Mouse (Mus musculus) stomach, embryonic 16.5 days (tissue): ENCODE results near the gene Twnk. TPM values are rescaled to one million over a fixed set of nuclear protein-coding genes. Genes with fewer than 3 reads are reported as not detected.
A peak's percentile ranks its signal among the peaks of the same experiment; 100 is the strongest.

ENCODE experiments used
- ATAC-seq: fragments of 200-750 bp; cut with Nextera tagmentation; 2 replicates; pipeline ENCODE4 v1.8.0; 2017; ENCODE audit warnings: moderate number of reproducible peaks, moderate TSS enrichment; ENCODE audit not compliant: insufficient read depth, low FRiP score
- H3K27ac ChIP-seq: fragments of 300-500 bp; sonication (generic); 2 replicates; pipeline ENCODE4 v1.5.1; 2014; ENCODE audit warnings: low read length
- H3K27me3 ChIP-seq: fragments of 300-500 bp; sonication (generic); 2 replicates; pipeline ENCODE4 v1.6.1; 2014; ENCODE audit warnings: low read length, control low read depth, mixed read lengths; ENCODE audit not compliant: control insufficient read depth, insufficient read depth
- H3K36me3 ChIP-seq: fragments of 300-500 bp; sonication (generic); 2 replicates; pipeline ENCODE4 v1.6.1; 2014; ENCODE audit warnings: low read length; ENCODE audit not compliant: control insufficient read depth, insufficient read depth
- H3K4me1 ChIP-seq: fragments of 300-500 bp; sonication (generic); 2 replicates; pipeline ENCODE4 v1.6.1; 2014; ENCODE audit warnings: low read length, control low read depth, mixed read lengths; ENCODE audit not compliant: control insufficient read depth, insufficient read depth
- H3K4me2 ChIP-seq: fragments of 300-500 bp; sonication (generic); 2 replicates; pipeline ENCODE4 v1.6.1; 2014; ENCODE audit warnings: low read depth, low read length, mixed read lengths
- H3K4me3 ChIP-seq: fragments of 300-500 bp; sonication (generic); replicated peaks from 2 replicates; pipeline ENCODE4 v1.5.1; 2014; ENCODE audit warnings: mild to moderate bottlenecking, low read length
- H3K9ac ChIP-seq: fragments of 300-500 bp; sonication (generic); 2 replicates; pipeline ENCODE4 v1.6.1; 2014; ENCODE audit warnings: low read length
- H3K9me3 ChIP-seq: fragments of 300-500 bp; sonication (generic); replicated peaks from 2 replicates; pipeline ENCODE4 v1.6.1; 2016; ENCODE audit warnings: low read length, control low read depth; ENCODE audit not compliant: control insufficient read depth
- WGBS: fragments of 180-500 bp; shearing (Covaris S2); extraction: QIAGEN DNeasy Blood & Tissue Kit; methylation state at CpG from one replicate; pipeline ENCODE4 v1.1.7; 2014; 5-methylcytosine and 5-hydroxymethylcytosine counted together
- polyA plus RNA-seq: library from polyadenylated mRNA; unstranded; fragments of >200 nt; fragmentation: Nextera tagmentation; extraction: Ambion mirVana; gene quantifications from 2 replicates; pipeline ENCODE4 v1.2.1, GENCODE M21; 2015

Twnk gene
- polyA plus RNA-seq, 1 experiment from 2014 or later: 17.2 TPM

DNA sequence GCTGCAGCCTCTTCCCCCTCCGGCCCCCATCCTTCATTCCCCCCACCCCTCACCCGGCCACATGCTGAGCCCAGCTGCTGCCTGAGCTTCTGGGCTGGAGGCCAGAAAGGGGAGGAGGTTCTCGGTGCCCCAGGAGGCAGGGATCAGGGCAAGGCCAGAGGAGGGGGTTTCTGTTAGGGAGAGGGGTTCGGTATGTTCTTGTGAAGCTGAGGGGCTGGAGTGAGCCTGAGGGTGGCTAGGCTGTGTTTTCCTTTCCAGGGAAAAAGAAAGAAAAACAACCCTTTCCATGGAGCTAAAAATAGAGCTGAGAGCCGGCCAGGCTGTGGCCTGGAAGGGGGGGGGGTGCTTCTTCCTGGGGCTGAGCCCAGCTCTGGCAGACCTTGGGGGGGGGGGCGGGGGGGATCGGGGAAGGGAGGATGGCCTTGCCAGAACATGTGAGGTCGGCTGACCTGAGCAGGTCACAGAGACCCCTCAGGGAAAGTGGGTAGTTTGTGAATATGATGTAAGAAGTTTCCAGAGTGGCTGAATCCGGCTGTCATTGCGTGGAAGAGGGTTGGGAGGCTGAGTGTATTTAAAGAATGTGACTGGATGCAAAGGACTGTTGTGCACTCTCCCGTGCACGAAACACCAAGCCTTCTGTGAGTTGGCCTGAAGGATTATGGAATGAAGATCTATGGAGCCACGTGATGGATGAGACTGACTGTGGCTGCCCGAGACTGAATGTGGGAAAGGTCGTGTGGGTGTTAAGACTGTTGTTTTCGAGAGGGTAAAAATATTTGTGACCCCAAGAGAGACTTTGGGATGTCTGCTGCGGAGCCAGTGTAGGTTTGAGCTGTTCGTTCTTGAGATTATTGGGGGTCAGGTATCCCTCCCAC lies 11.1 kb downstream of the Twnk start:
- no peaks in the 10 kb centered on the region for H3K27me3 ChIP-seq
- H3K4me3 ChIP-seq: peak overlapping the region; percentile 55
- peak overlapping the region; percentile 99 for H3K27ac ChIP-seq
- H3K4me1 ChIP-seq: peaks cover 55% of the 10 kb centered on the region
- ATAC-seq: peak; percentile 36
- 0 out of 2 replicates have a peak, but pooled peaks cover under 1% of the 10 kb centered on the region for H3K36me3 ChIP-seq
- peak overlapping the region; percentile 81 for H3K9ac ChIP-seq
- peak overlapping the region; percentile 94 for H3K4me2 ChIP-seq
- H3K9me3 ChIP-seq: no peaks in the 10 kb centered on the region
- WGBS: under 1% methylated on average over 17 of the region's 18 CpGs

DNA sequence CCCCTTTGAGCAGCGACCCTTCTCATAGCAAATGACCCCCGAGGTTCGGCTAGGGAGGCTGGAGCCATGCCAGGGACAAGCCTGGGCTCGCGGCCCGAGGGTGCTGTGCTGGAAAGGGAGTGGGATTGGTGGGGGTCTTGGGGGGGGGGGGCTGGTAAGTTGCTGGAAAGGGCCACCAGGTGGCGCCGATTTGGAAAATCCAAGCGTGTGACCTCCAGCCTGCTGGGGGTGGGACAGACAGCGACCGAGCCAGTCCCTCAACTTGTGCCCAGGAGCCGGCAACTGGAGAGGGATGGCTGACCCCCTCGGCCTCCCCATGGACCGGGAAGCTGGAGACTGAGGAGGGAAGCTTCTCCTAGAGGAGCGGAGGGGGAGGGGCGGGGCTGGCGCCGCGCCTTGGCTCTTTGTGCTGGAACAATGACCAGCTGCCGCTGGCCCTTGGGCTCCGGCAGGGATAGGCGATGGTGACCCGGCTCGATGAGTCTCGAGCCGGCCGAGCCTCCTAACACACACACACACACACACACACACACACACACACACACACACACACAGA lies 11.8 kb downstream of the Twnk start:
- peaks cover 57% of the 10 kb centered on the region for H3K4me1 ChIP-seq
- peak; percentile 45 for ATAC-seq
- 0% methylated on average over 22 of the region's 27 CpGs for WGBS

DNA sequence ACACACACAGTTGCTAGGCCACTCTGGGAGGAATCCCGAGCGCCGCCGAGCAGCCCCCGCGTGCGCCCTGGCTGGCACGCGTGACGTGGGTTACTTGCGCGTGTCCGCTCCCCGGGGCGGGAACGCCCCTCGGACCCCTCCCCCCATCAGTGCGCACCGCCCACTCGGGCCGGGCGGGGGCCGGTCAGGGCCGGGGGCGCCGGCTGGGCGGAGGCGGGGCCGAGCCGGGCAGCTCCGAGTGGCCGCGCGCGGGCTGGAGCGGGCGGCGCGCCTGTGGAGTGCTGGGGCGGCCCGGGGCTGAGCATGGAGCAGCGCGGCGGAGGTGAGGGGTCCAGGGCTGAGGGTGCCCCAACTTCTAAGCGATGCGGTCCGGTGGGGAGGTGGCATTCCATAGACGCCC lies 12.4 kb downstream of the Twnk start:
- peak overlapping the region; percentile 81 for H3K9ac ChIP-seq
- 0% methylated on average over 38 of the region's 48 CpGs for WGBS
- 0 out of 2 replicates have a peak, but pooled peaks cover 3% of the 10 kb centered on the region for H3K36me3 ChIP-seq
- peak overlapping the region; percentile 94 for H3K4me2 ChIP-seq
- H3K4me1 ChIP-seq: peaks cover 57% of the 10 kb centered on the region
- no peaks in the 10 kb centered on the region for H3K9me3 ChIP-seq
- peak overlapping the region; percentile 99 for H3K27ac ChIP-seq
- H3K27me3 ChIP-seq: no peaks in the 10 kb centered on the region
- peak; percentile 67 for ATAC-seq
- H3K4me3 ChIP-seq: peak overlapping the region; percentile 55

More for the DNA sequence above, 11.8 kb downstream of the Twnk start:
- Histone ChIP-seq H3K27ac (peak overlapping the region; percentile 99), H3K4me3 (peak overlapping the region; percentile 55), H3K9ac (peak overlapping the region; percentile 81), H3K36me3 (0 out of 2 replicates have a peak, but pooled peaks cover 3% of the 10 kb centered on the region), H3K4me2 (peak overlapping the region; percentile 94), H3K27me3 (no peaks in the 10 kb centered on the region), H3K9me3 (no peaks in the 10 kb centered on the region)

DNA sequence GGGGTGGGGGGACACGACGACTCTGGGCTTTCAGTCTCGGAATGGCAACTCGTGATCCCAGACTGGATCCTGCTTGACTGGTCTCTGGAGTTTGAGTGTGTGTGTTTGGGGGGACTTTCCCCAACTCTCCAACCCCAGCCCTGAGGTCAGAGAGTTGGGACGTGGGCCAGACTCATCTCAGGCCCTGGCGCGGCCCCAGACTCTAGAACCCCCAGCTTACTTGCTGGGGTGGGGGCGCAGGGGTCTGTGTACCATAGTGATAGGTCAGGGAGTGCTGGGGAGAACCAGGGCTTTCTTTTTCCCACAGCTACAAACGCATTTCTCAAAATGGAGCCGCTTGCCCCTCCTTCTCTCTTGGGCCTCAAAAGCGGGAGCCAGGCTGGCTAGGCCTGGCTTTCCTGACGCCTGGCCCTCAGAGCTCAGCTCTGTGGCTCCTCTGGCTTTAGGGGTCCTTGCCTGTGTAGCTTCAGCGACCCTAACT lies 12.9 kb downstream of the Twnk start:
- Histone ChIP-seq H3K9ac (peak overlapping the region; percentile 81), H3K4me3 (peak overlapping the region; percentile 55), H3K9me3 (no peaks in the 10 kb centered on the region), H3K27ac (peak overlapping the region; percentile 99), H3K36me3 (0 out of 2 replicates have a peak, but pooled peaks cover 3% of the 10 kb centered on the region), H3K27me3 (no peaks in the 10 kb centered on the region), H3K4me1 (peaks cover 56% of the 10 kb centered on the region), H3K4me2 (peak overlapping the region; percentile 94)
- WGBS: 2% methylated on average over 13 of the region's 13 CpGs
- no peak for ATAC-seq

DNA sequence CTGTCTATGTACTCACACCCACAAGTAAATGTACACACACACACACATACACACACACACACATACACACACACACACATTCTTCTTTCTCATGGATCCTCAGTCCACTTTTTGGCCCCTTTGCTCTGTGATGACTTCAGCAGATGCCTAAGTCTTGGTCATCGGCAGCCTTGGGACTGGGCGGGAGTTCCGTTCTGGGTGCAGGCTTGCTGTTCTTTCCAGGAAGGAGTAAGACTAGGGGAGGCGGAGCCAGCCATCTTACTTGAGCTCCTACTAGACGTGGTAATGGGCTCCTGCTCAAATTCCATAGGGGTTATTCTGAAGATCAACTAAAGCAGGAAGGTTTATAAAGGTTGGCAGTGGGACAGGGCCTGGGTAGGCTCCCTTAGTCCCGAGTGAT lies 14.9 kb downstream of the Twnk start:
- peak overlapping the region; percentile 94 for H3K4me2 ChIP-seq
- no peak for ATAC-seq
- peak overlapping the region; percentile 12 for H3K4me3 ChIP-seq
- WGBS: 40% methylated on average over 6 of the region's 6 CpGs
- H3K27me3 ChIP-seq: no peaks in the 10 kb centered on the region
- peaks cover 39% of the 10 kb centered on the region for H3K4me1 ChIP-seq
- H3K9ac ChIP-seq: peak overlapping the region; percentile 38; the same call in 1 of the 2 replicates
- H3K27ac ChIP-seq: peak overlapping the region; percentile 34; the same call in 1 of the 2 replicates
- H3K9me3 ChIP-seq: no peaks in the 10 kb centered on the region
- H3K36me3 ChIP-seq: peaks cover 15% of the 10 kb centered on the region; the same call in 1 of the 2 replicates

DNA sequence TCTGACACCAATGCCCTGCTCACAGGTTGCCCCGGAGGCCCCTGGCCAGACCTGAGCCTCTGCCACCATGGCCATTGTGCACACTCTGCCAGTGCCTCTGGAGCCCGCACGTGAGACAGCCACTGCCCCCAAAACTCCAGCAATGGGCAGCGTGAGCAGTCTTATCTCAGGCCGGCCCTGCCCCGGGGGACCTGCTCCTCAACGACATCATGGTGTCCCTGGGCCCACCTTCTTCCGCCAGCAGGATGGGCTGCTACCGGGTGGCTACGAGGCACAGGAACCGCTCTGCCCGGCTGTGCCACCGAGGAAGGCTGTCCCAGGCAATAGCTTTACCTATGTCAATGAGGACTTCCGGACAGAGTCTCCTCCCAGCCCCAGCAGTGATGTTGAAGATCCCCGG lies 15.9 kb downstream of the Twnk start:
- Histone ChIP-seq H3K27ac (no peak overlapping the region), H3K4me2 (peak overlapping the region; percentile 5; the same call in 1 of the 2 replicates), H3K9me3 (no peaks in the 10 kb centered on the region), H3K4me3 (no peak overlapping the region), H3K4me1 (peaks cover 34% of the 10 kb centered on the region), H3K9ac (peak overlapping the region; percentile 7; the same call in 1 of the 2 replicates), H3K36me3 (peaks cover 24% of the 10 kb centered on the region), H3K27me3 (no peaks in the 10 kb centered on the region)
- no peak for ATAC-seq
- 81% methylated on average over 15 of the region's 15 CpGs for whole genome bisulfite sequencing

GRCm38 (mm10) chr19:45023993-45024392 lies 18.5 kb downstream of the Twnk start:
- no peak for ATAC-seq
- peaks cover 35% of the 10 kb centered on the region for H3K4me1 ChIP-seq
- WGBS: 79% methylated on average over 11 of the region's 11 CpGs
- H3K4me2 ChIP-seq: no peak overlapping the region
- no peak overlapping the region for H3K9ac ChIP-seq
- H3K36me3 ChIP-seq: peaks cover 32% of the 10 kb centered on the region
- H3K27me3 ChIP-seq: no peaks in the 10 kb centered on the region
- no peak overlapping the region for H3K27ac ChIP-seq
- H3K9me3 ChIP-seq: no peaks in the 10 kb centered on the region
- no peak overlapping the region for H3K4me3 ChIP-seq

- ATAC-seq: no peak
- Histone ChIP-seq H3K36me3 (peaks cover 32% of the 10 kb centered on the region), H3K4me2 (no peak overlapping the region), H3K4me3 (no peak overlapping the region), H3K27ac (no peak overlapping the region), H3K9me3 (no peaks in the 10 kb centered on the region), H3K27me3 (no peaks in the 10 kb centered on the region), H3K9ac (no peak overlapping the region), H3K4me1 (peaks cover 27% of the 10 kb centered on the region)
- 84% methylated on average over 20 of the region's 20 CpGs for WGBS
These were observed 19.3 kb downstream of the Twnk start for GRCm38 (mm10) chr19:45024775-45025174.
